ENCODE assay signal across 25 mouse cellular contexts in the genomic region with DNA sequence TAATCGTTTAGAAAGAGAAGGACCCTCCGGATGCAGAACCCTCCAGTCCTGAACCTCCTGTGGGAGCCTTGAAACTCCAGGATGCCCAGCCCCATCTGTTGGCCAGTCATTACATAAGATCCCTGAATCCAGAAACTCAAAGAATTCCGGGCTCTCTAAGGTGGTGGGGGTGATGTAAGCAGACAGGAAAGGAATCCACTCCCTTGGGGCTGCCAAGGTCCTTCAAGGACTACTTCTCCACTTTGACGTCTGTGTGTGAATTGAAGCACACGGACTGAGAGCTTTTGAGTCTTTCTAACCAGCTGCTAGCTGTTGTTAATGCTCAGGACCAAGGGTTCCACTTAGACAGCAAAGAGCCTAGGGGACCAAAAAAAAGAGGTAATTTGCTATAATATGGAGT.
"Had no signal": no experiment of that assay in that cellular context is flagged by ENCODE, and none has a peak within 500 bp of the region (broad histone marks: within the 10 kb centered on the region; RNA-seq: fewer than 3 reads in every experiment).

No protein-coding gene starts in this region.

- H3K36me3 ChIP-seq: heart, embryonic 10.5 days; heart, embryonic 12.5 days; hindbrain, embryonic 10.5 days; hindbrain, embryonic 12.5 days; intestine, embryonic 15.5 days; kidney, embryonic 15.5 days had no signal

- H3K27me3 ChIP-seq: heart, embryonic 12.5 days; hindbrain, embryonic 12.5 days; intestine, embryonic 15.5 days; kidney, embryonic 15.5 days had no signal

- H3K9me3 ChIP-seq: heart, embryonic 10.5 days; heart, embryonic 12.5 days; hindbrain, embryonic 10.5 days; hindbrain, embryonic 12.5 days; intestine, embryonic 15.5 days; kidney, embryonic 15.5 days had no signal

- DNase-seq: gastrocnemius, adult 2 months; gastrocnemius, postnatal 10 days; gastrocnemius, postnatal 25 days; heart, adult 18-20 months; heart, postnatal 10 days; heart, postnatal 4 days; kidney, adult 18-20 months; kidney, adult 8-10 months; kidney, postnatal 14 days; kidney, postnatal 36 days; layer of hippocampus, adult 9-11 months; layer of hippocampus, postnatal 36 days; left cerebral cortex, postnatal 4 days had no signal

- H3K4me3 ChIP-seq: gastrocnemius, adult 2 months; heart, embryonic 10.5 days; heart, embryonic 12.5 days; hindbrain, embryonic 10.5 days; hindbrain, embryonic 12.5 days; intestine, embryonic 15.5 days; kidney, embryonic 15.5 days had no signal

- H3K9ac ChIP-seq: heart, embryonic 12.5 days; hindbrain, embryonic 12.5 days; hindbrain, embryonic 14.5 days; intestine, embryonic 15.5 days; kidney, embryonic 15.5 days had no signal

- H3K4me2 ChIP-seq: heart, embryonic 12.5 days; hindbrain, embryonic 12.5 days; hindbrain, embryonic 14.5 days; intestine, embryonic 15.5 days; kidney, embryonic 15.5 days had no signal

- H3K4me1 ChIP-seq: heart, embryonic 10.5 days; heart, embryonic 12.5 days; hindbrain, embryonic 10.5 days; intestine, embryonic 15.5 days had no signal

- ATAC-seq: forebrain, embryonic 16.5 days; hindbrain, embryonic 16.5 days; inflammation-experienced regulatory T-cells, adult 6 months; intestine, embryonic 15.5 days; intestine, postnatal 0 days had no signal

- H3K27ac ChIP-seq: gastrocnemius, adult 2 months; heart, embryonic 10.5 days; hindbrain, embryonic 10.5 days; hindbrain, embryonic 12.5 days; hindbrain, embryonic 14.5 days; intestine, embryonic 15.5 days; kidney, embryonic 15.5 days; kidney, postnatal 0 days had no signal
